Mouse (Mus musculus) splenic B cell, adult 2 months (primary cell): ENCODE results near the gene Mtus2.

Experiments used
- DNase-seq: peaks from one replicate; pipeline ENCODE4 v3.0.0-alpha.2; 2011; ENCODE audit warnings: low read depth, low spot score
- H3K27me3 ChIP-seq: 2 replicates; pipeline ENCODE4 v1.6.1; 2012; ENCODE audit warnings: mild to moderate bottlenecking, low read length, moderate library complexity, mixed read lengths; ENCODE audit not compliant: control insufficient read depth, poor library complexity, insufficient read depth, severe bottlenecking
- H3K36me3 ChIP-seq: 2 replicates; pipeline ENCODE4 v1.6.1; 2012; ENCODE audit warnings: mild to moderate bottlenecking, low read length, moderate library complexity, mixed read lengths; ENCODE audit not compliant: control insufficient read depth, poor library complexity, insufficient read depth, severe bottlenecking

Mtus2 gene

DNA sequence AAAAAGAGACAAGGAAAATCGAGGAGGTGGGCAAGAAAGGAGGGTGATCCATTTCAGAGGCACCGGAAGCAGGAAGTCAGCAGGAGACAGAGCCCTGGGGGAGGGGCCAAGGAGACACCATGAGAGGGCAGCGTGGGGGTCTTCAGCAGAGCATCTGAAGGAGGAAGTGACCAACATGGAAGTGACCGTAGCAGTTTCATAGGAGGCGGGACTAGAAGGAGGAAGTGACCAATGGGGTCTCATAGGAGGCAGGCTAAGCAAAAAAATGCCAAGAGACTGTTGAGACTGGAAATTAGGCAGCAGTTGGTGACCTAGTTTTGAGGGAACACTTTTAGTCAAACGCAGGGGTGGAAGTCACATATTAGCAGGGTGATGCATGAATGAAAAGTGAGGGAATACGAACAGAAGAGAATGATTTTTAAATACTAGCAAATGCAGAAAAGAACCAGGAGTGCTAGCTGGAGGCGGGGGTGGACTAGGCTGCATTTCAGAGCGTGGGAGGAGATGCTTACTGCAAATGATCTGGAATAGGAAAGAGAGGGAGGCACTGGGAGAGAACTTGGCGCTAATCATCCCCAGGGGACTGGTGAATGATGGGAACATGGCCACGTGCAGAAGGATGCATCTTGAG is 133.2 kb downstream of the Mtus2 start:
- Histone ChIP-seq H3K27me3 (no peaks in the 10 kb centered on the region), H3K36me3 (no peaks in the 10 kb centered on the region)
- DNase-seq, result no peak

DNA sequence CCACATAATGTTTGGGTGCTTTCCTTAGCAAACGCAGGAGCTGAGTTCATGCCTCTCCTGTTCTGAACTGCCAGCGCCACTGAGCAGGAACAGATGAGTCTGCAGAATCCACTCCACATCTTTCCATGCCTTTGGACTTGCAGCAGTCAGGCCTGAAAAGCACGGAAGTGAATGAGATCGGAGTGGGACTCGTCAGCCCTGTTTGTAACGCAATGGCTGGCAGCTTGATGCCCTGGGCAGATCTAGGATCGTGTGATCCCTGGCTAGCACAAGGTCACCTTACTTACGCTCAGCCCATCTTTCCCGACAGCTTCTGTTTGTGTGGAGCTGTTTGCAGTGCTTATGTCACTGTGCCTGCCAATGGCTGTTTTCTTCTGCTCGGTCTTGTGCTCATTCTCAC is 137.5 kb downstream of the Mtus2 start:
- Histone ChIP-seq H3K27me3 (no peaks in the 10 kb centered on the region), H3K36me3 (no peaks in the 10 kb centered on the region)
- DNase-seq, result no peak

DNA sequence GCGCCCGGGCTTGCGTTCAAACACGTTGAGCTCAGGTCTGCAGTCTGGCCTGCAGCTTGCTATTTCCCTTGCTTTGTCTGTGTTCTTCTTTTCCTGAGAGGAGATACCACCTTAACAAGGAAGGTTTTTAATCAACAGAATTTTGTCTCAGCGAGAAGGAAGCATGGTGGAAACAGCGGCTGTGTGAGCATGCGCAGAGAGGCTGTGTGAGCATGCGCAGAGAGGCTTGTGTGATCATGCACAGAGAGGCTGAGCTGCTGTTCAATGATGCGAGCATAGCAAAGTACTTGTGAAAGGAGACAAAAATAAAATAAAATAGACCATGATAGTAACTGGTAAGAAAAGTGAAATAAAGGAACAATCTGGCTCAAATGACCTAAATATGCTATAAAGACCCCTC is 142.2 kb downstream of the Mtus2 start:
- Histone ChIP-seq H3K27me3 (no peaks in the 10 kb centered on the region), H3K36me3 (no peaks in the 10 kb centered on the region)
- no peak for DNase-seq

DNA sequence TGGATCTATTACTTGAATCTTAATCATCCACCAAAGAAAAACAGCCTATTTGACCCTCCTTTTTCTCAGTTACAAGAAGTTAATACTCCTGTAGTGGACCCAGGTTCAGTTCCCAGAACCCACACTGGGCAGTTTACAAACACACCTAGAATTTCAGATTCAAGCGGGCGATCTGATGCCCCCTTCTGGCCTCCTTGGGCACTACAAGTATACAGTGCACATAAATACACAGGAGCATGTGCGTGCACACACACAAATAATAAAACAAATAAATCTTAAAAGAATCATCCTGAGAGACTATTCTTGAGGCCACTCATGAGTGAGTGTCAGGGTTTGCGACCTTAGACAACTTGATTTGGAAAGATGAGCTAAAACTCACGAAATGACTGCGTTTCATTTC is 150.2 kb downstream of the Mtus2 start:
- Histone ChIP-seq H3K36me3 (no peaks in the 10 kb centered on the region), H3K27me3 (no peaks in the 10 kb centered on the region)
- no peak for DNase-seq

DNA sequence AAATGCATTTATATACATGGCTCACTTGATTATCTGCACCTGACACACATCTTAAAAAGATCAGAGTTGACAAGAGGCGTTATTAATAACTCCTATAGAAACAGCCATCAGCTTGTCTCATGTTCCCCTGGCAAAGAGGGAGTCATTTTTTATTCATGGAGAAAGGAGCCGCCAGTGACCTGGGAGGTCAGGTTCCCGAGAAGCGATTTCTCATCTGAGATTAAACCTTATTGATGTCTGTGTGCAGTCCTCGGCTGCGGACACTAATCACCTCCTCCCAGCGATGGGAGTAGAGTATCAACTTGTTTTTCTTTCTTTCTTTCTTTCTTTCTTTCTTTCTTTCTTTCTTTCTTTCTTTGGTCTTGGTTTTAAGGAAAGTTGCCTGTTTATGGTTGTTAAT is 150.8 kb downstream of the Mtus2 start:
- Histone ChIP-seq H3K36me3 (no peaks in the 10 kb centered on the region), H3K27me3 (no peaks in the 10 kb centered on the region)
- no peak for DNase-seq

DNA sequence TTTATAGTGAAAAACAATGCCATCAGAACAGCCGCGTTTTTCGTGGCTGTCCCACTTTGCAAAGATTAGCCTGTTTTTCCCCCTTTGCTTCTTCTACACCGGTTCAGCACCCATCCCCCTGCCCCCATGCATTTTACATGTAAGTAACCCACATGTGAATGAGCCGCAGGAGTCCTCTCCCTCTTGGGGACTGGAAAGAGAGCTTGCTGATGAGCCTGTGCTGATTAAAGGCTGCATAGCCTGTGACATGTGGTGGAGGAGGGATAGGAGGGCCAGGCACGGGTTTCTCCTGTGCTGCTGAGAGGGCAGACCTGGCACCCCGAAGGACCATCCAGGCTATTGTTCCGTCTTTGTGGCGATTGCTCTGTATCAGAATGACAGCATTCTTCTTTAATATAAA is 151.2 kb downstream of the Mtus2 start:
- Histone ChIP-seq H3K36me3 (no peaks in the 10 kb centered on the region), H3K27me3 (no peaks in the 10 kb centered on the region)
- no peak for DNase-seq

DNA sequence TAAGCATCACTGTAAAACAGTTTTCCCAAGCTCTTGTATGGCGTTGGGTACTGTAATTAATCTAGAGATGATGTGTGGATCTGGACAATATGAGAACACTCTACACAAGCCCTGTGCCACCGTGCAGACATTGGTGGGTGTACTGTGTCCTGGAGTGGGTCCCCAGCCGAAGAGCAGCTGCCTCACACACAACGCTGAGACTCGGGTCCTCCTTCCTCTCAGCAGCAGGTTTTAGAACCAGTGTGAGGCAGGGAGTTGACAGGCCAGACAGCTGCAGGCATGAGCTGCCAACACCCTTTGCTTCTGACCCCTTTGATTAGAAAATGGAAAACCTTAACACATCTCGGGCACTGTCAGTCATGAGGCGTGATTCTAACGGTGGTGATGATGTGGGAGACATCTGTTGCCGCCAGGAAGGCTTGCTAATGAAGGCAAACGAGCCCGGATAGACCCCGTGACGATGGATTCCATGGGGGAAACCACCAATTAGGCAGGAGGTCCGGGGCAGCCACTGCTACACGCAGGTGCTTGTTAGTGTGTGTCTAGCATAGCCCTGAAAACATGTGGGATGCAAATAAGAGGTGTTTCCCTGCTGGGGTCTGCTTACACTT is 158.2 kb downstream of the Mtus2 start:
- Histone ChIP-seq H3K27me3 (no peaks in the 10 kb centered on the region), H3K36me3 (no peaks in the 10 kb centered on the region)
- no peak for DNase-seq

DNA sequence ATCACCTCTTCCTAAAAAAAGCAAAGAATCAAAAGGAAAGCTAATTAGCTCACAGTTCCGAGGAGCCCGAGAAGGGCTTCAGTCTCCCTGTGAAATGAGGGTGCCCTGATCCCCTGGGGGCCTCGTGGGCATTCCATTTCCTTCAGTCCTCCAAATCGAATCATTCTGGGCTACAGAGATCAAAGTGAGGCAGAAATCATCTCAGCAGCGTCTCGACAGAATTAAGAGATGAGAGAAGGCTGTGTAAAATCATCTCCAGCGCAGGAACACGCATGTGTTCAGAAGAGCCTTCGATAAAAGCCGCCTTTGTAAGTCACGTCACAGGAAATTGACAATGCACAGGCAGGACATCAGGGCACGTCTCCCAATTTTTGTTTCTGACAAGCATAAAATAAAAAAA is 167.2 kb downstream of the Mtus2 start:
- Histone ChIP-seq H3K36me3 (no peaks in the 10 kb centered on the region), H3K27me3 (no peaks in the 10 kb centered on the region)
- DNase-seq, result no peak

DNA sequence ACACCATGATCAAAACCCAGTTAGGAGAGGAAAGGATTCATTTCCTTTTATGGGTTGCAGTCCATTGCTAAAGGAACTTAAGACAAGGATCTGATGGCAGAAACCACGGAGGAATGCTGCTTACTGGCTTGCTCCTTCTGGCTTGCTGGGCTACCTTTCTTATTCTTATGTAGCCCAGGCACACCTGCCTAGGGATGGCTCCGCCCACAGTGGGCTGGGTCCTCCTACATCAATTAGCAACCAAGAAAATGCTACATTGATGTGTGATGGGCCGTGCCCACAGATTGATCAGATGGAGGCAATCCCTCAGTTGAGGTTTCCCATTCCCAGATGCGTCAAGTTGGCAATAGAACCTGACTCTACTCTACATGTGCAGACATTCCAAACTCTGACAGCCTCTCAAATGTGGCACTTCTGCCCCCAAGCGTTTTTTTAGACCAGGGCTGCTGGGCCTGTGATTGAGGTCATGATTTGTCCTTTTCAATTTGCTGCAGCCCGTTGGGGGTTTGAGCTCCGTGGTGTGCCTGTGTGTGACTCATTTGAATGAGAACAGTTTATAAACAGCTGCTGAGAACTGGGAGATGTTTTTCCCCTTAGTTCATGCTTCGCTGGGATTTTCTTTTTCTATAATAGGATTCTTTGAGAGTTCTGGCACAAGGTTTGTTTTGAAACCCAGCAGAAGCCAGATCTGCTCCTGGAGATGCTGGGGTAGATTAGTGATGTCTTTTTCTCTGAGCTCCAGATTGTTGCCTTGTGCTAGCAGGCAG is 173.8 kb downstream of the Mtus2 start:
- no peaks in the 10 kb centered on the region for H3K27me3 ChIP-seq
- no peak for DNase-seq
- H3K36me3 ChIP-seq, result no peaks in the 10 kb centered on the region

DNA sequence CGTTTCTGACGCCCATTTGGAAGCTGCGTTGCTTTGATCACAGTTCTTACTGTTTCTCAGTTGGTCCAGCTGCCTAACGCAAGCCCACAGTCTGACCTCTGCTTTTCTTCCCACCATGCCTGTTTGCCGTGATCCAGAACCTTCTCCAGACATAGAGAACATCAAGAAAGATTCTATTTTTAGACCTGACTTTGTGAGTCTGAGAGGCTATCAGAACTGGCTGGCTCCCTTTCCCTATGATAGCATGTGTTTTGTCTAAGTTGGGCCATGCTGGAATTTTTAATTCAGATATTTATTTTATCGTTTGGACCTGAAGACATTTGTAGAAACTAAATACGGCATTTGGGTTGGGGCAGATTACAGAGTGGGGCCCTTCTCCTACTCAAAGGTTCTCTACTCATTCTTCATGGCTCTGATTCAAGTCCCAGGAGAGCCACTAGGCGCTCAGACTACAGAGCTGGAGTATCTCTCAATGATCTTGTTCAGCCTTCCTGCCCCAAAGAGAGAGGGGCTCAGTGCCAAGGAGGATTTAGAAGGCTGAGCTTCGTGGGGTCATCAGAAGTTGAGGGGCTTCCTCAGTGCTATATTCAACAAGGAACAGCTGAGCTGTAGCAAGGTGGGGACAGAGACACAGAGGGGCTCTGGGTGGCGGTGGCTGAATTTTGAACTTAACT is 174.5 kb downstream of the Mtus2 start:
- Histone ChIP-seq H3K36me3 (no peaks in the 10 kb centered on the region), H3K27me3 (no peaks in the 10 kb centered on the region)
- no peak for DNase-seq

DNA sequence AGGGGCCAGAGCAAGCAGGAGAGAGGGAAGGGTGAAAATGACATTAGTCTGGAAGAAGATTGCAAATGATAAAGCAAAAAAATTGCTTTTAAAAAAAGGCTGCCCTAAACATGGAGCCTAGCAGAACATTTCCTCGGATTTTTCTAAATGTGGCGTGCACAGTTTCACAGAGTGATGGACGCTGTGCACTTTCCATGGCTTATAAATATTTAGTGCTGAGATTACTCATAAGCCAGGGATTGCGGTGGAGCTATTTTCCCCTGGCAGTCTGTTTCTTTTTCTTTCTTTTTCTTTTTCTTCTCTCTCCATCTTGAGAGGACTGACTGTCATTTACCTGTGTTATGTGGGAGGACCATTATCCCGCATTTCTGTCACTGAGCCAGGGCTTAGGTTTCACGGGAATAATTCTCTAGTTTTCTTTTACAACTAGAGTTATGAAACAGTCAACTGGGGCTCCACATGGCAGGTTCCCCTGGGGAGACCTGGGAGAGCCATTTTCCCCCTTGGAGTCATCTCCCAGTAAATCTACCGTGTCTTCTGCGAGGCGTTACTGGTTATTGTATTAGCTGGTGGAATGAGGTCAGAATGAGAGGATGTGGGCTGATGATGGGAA is 176.4 kb downstream of the Mtus2 start:
- no peaks in the 10 kb centered on the region for H3K36me3 ChIP-seq
- H3K27me3 ChIP-seq, result no peaks in the 10 kb centered on the region; the same call in 1 of the 2 replicates
- DNase-seq, result no peak

DNA sequence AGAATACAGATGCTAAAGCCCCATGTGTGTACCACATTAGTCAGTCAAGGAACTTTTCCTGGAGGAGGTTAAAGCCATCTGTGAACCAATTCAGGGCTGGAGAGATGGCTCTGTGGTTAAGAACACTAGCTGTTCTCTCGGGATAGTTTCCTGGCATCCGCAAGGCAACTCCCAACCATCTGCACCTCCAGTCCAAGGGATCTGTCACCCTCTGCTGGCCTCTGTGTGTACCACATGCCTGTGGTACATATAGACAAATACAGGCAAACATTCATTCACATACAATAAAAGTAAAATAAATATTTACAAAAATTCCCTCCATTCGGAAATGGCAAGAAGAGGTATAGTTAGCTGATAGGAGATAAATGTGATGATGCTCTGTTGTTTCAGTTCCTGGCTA is 184.5 kb downstream of the Mtus2 start:
- no peaks in the 10 kb centered on the region for H3K36me3 ChIP-seq
- no peak for DNase-seq
- H3K27me3 ChIP-seq, result no peaks in the 10 kb centered on the region; the same call in 1 of the 2 replicates

DNA sequence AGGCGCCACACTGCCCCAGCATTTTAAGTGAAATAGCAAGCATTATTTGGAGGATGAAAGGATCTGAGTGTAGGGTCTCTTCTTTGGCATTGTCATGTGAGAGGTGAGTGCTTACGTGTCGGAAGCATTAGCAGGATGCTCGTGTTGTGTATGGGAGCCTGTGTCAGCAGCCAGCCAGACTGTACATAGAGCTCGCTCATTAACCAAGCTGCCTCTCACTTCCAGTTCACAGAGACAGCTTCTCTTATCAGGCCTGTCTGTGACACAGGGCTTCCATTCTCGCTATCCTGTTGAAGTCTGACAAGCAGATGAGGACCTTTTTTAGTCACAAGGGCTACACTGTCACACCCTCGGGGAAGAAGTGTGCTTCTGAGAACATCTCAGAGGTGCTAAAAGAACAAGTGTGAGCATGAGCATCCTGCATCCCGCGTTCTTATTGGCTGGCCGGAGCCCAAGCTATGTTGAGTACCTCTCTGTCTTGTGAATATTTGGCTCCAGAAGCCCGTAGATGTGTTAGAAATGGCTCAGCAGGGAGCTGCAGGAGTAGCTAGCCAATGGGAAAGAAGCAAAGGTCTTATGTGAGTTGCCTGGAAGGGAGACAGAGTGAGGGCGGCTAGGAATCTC is 189.2 kb downstream of the Mtus2 start:
- Histone ChIP-seq H3K27me3 (no peaks in the 10 kb centered on the region), H3K36me3 (no peaks in the 10 kb centered on the region)
- no peak for DNase-seq

DNA sequence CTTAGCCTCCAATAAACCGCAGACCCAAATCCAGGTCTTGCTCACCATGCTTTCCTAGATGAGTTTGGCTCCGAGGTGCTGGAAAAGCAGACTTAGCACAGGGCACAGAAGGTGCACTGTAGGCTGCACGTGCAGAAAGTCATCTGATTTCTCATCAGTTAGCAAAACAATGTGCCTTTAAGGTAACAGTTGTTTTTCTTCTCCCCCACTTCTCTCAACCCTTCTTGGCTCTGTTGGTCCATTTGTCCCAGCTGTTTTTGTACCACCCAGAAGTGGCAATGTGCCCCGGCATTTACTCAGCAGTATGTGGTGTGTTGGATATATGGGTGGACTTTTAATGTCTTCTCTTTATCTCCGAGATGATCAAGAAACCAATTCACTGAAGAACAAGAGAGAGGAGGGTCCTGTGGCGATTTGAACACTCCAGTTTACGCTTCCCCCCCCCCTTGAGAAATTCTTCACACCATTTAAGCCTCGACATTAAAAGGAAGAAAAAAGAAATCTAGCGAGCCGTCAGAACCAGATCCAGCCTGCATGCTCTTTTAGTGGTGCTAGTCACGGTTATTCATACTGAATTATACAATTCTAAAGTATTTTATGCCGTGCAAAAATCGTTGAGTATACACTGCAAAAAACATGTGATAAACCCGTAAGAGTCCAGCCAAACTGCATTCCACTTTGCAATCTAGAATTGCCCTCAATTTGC is 194.9 kb downstream of the Mtus2 start:
- no peak for DNase-seq
- Histone ChIP-seq H3K36me3 (no peaks in the 10 kb centered on the region), H3K27me3 (no peaks in the 10 kb centered on the region)
